ENCODE assay signal across 15 mouse cellular contexts in the genomic region with DNA sequence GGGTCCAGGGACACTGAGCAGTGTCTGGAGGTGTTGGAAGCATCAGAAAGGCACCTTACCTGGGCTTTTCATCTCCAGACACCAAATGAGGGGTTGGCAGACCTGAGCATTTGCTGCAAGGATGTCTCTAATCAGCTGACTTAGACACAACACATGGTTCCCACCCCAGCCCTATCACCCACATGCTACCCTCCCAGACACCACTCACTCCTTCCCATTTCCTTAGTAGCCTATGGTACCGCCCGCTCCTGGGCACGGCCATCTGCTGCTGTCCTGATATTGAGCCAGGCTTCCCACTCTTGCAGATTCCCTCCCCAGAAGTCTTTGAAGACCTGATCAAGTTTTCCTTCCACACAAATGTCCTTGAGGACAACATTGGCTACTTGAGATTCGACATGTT. TPM values are rescaled to one million over a fixed set of nuclear protein-coding genes. Genes with fewer than 3 reads are reported as not detected.
"Had no signal": no experiment of that assay in that cellular context is flagged by ENCODE, and none has a peak within 500 bp of the region (broad histone marks: within the 10 kb centered on the region; RNA-seq: fewer than 3 reads in every experiment).

No protein-coding gene starts in this region.

- ATAC-seq: midbrain, embryonic 16.5 days had no signal

- DNase-seq: lung, adult 18-20 months; lung, embryonic 14.5 days; lung, postnatal 10 days; lung, postnatal 4 days; midbrain, embryonic 14.5 days; right cerebral cortex, adult 18-20 months; right cerebral cortex, postnatal 25 days; right cerebral cortex, postnatal 4 days; spleen, adult 18-20 months; thymus, adult 2 months; thymus, postnatal 25 days; thymus, postnatal 4 days had no signal

RNA-seq across cellular contexts. Expression of a gene that starts 4.4 kb away (rescaled TPM):
- total RNA-seq: megakaryocyte, adult 5-6 weeks; megakaryocyte-erythroid progenitor cell, adult 5-6 weeks had no signal

RNA-seq across cellular contexts. Expression of a gene that starts 17.3 kb away (rescaled TPM):
- total RNA-seq: megakaryocyte, adult 5-6 weeks; megakaryocyte-erythroid progenitor cell, adult 5-6 weeks had no signal

RNA-seq across cellular contexts. Expression of a gene that starts 20.4 kb away (rescaled TPM):
- total RNA-seq: megakaryocyte, adult 5-6 weeks; megakaryocyte-erythroid progenitor cell, adult 5-6 weeks had no signal

RNA-seq across cellular contexts. Expression of a gene that starts 34.8 kb away (rescaled TPM):
- total RNA-seq: megakaryocyte, adult 5-6 weeks; megakaryocyte-erythroid progenitor cell, adult 5-6 weeks had no signal

RNA-seq across cellular contexts. Expression of a gene that starts 56.8 kb away (rescaled TPM):
- total RNA-seq: megakaryocyte, adult 5-6 weeks; megakaryocyte-erythroid progenitor cell, adult 5-6 weeks had no signal
